Mouse (Mus musculus) retina, embryonic 14.5 days (tissue): ENCODE results near the gene Tmem259.

Source experiments
- DNase-seq: peaks from one replicate; pipeline ENCODE4 v3.0.0-alpha.2; 2015; ENCODE audit warnings: low spot score

The Tmem259 gene

GRCm38 (mm10) chr10:80016511-80016910 is 32.4 kb upstream of the Tmem259 start, which contains the start of gene Arhgap45:
Arhgap45 (plus strand) TSS chr10:80016653.
- DNase-seq = no peak

- DNase-seq = no peak
Observed at GRCm38 (mm10) chr10:80015583-80015982, 31.5 kb upstream of the Tmem259 start.

- DNase-seq = no peak
Observed at GRCm38 (mm10) chr10:80014484-80015290, 30.6 kb upstream of the Tmem259 start.

GRCm38 (mm10) chr10:80013609-80014008 is 29.5 kb upstream of the Tmem259 start:
- DNase-seq = no peak

- DNase-seq = no peak
Observed at GRCm38 (mm10) chr10:80011740-80012139, 27.6 kb upstream of the Tmem259 start.

- no peak for DNase-seq
Observed at GRCm38 (mm10) chr10:80004233-80004705, 20.1 kb upstream of the Tmem259 start.

- DNase-seq = no peak
Observed at GRCm38 (mm10) chr10:80003374-80004232, 19.5 kb upstream of the Tmem259 start.

GRCm38 (mm10) chr10:80002829-80003228 is 18.7 kb upstream of the Tmem259 start:
- no peak for DNase-seq

GRCm38 (mm10) chr10:80001945-80002344 is 17.8 kb upstream of the Tmem259 start:
- no peak for DNase-seq

GRCm38 (mm10) chr10:79997819-79998218 is 13.7 kb upstream of the Tmem259 start:
- DNase-seq = no peak

- peak; percentile 91 for DNase-seq
Observed at GRCm38 (mm10) chr10:79997034-79997760, 13.1 kb upstream of the Tmem259 start.

- peak; percentile 100 for DNase-seq
Observed at GRCm38 (mm10) chr10:79996272-79997033, 12.3 kb upstream of the Tmem259 start, which contains the start of gene Abca7. Abca7 (plus strand) TSS chr10:79996494.

GRCm38 (mm10) chr10:79995636-79996035 is 11.5 kb upstream of the Tmem259 start:
- no peak for DNase-seq

GRCm38 (mm10) chr10:79994397-79995115 is 10.4 kb upstream of the Tmem259 start:
- DNase-seq = no peak

GRCm38 (mm10) chr10:79991548-79991947 is 7.4 kb upstream of the Tmem259 start:
- no peak for DNase-seq

GRCm38 (mm10) chr10:79991099-79991498 is 7.0 kb upstream of the Tmem259 start:
- no peak for DNase-seq

GRCm38 (mm10) chr10:79989870-79990269 is 5.7 kb upstream of the Tmem259 start:
- DNase-seq = peak; percentile 33

- DNase-seq = no peak
Observed at GRCm38 (mm10) chr10:79989272-79989786, 5.2 kb upstream of the Tmem259 start.

GRCm38 (mm10) chr10:79988506-79989271 is 4.6 kb upstream of the Tmem259 start, which contains the start of gene Cnn2:
Cnn2 (plus strand) TSS chr10:79988584.
- peak; percentile 29 for DNase-seq
